Mouse (Mus musculus) embryonic fibroblast, embryonic 13.5 days (primary cell): ENCODE data around the gene Tshz2.

Source experiments
- CTCF ChIP-seq: IDR thresholded peaks from 2 replicates; pipeline ENCODE4 v1.5.1; 2011; ENCODE audit warnings: mild to moderate bottlenecking, control low read depth, low read length, moderate library complexity, borderline replicate concordance; ENCODE audit not compliant: insufficient read depth
- POLR2A ChIP-seq: IDR thresholded peaks from 2 replicates; pipeline ENCODE4 v1.6.1; 2011; ENCODE audit warnings: low read depth, mild to moderate bottlenecking, control low read depth, low read length, moderate library complexity

GRCm38 (mm10) chr2:170036791-170037241, 404.0 kb downstream of the Tshz2 start:
- TF ChIP-seq POLR2A: no peak
- no peak for TF ChIP-seq CTCF
